Mouse (Mus musculus) heart, embryonic 11.5 days (tissue): ENCODE measurements around the gene Fam240a. TPM values are rescaled to one million over a fixed set of nuclear protein-coding genes. Genes with fewer than 3 reads are reported as not detected.
A peak's percentile ranks its signal among the peaks of the same experiment; 100 is the strongest.

Source experiments
- ATAC-seq: fragments of 200-750 bp; cut with Nextera tagmentation; replicated peaks from 2 replicates; pipeline ENCODE4 v1.8.0; 2017; ENCODE audit warnings: moderate library complexity; ENCODE audit not compliant: insufficient number of reproducible peaks, low FRiP score, low TSS enrichment
- H3K27ac ChIP-seq: fragments of 300-500 bp; sonication (generic); 2 replicates; pipeline ENCODE4 v1.5.1; 2014; ENCODE audit warnings: mild to moderate bottlenecking, low read depth, low read length
- H3K27me3 ChIP-seq: fragments of 300-500 bp; sonication (generic); 2 replicates; pipeline ENCODE4 v1.6.1; 2014; ENCODE audit warnings: mild to moderate bottlenecking, low read length, mixed read lengths; ENCODE audit not compliant: control insufficient read depth, insufficient read depth
- H3K36me3 ChIP-seq: fragments of 300-500 bp; sonication (generic); 2 replicates; pipeline ENCODE4 v1.6.1; 2014; ENCODE audit warnings: mild to moderate bottlenecking, low read length, moderate library complexity, mixed read lengths; ENCODE audit not compliant: control insufficient read depth, insufficient read depth
- H3K4me1 ChIP-seq: fragments of 300-500 bp; sonication (generic); 2 replicates; pipeline ENCODE4 v1.6.1; 2014; ENCODE audit warnings: low read length; ENCODE audit not compliant: control insufficient read depth, insufficient read depth
- H3K4me2 ChIP-seq: fragments of 300-500 bp; sonication (generic); 2 replicates; pipeline ENCODE4 v1.6.1; 2014; ENCODE audit warnings: mild to moderate bottlenecking, moderate library complexity
- H3K4me3 ChIP-seq: fragments of 300-500 bp; sonication (generic); 2 replicates; pipeline ENCODE4 v1.5.1; 2014; ENCODE audit warnings: low read depth, low read length
- H3K9ac ChIP-seq: fragments of 300-500 bp; sonication (generic); 2 replicates; pipeline ENCODE4 v1.6.1; 2014; ENCODE audit warnings: mild to moderate bottlenecking, low read depth, low read length, moderate library complexity
- H3K9me3 ChIP-seq: fragments of 300-500 bp; sonication (generic); replicated peaks from 2 replicates; pipeline ENCODE4 v1.6.1; 2016; ENCODE audit warnings: low read length; ENCODE audit not compliant: control insufficient read depth
- WGBS: fragments of 180-500 bp; shearing (Covaris S2); extraction: QIAGEN DNeasy Blood & Tissue Kit; methylation state at CpG from one replicate; pipeline ENCODE4 v1.1.7; 2014; ENCODE audit not compliant: insufficient replicate concordance; 5-methylcytosine and 5-hydroxymethylcytosine counted together
- polyA plus RNA-seq: library from polyadenylated mRNA; unstranded; fragments of >200 nt; fragmentation: Nextera tagmentation; extraction: Ambion mirVana; gene quantifications from 2 replicates; pipeline ENCODE4 v1.2.1, GENCODE M21; 2014

Gene Fam240a
- polyA plus RNA-seq, 1 experiment from 2014 or later: not detected

DNA sequence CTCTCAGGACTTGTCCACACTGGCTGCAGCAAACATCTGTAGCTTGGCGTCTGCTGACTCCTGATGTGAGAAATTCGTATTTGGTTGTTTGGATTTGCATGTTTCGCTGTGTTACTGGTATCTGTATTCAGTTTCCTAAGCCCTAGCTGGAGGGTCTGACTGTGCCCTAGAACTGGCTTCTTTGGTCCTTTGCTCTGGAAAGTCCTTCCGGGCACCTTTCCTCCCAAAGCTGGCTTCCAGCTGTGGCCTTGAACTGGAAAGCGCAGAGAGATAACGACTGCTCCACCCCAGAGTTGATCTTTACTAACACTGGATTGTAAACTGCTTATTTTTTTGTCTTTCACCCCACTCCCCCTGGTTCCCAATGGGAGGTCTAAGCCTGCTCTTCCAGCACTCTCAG lies 31.2 kb upstream of the Fam240a start:
- Histone ChIP-seq H3K27ac (no peak overlapping the region), H3K9me3 (no peaks in the 10 kb centered on the region), H3K9ac (no peak overlapping the region), H3K4me2 (no peak overlapping the region), H3K4me1 (peaks cover 19% of the 10 kb centered on the region), H3K36me3 (no peaks in the 10 kb centered on the region), H3K4me3 (no peak overlapping the region), H3K27me3 (peaks cover 13% of the 10 kb centered on the region)
- WGBS: 45% methylated on average over 6 of the region's 6 CpGs
- no peak for ATAC-seq

DNA sequence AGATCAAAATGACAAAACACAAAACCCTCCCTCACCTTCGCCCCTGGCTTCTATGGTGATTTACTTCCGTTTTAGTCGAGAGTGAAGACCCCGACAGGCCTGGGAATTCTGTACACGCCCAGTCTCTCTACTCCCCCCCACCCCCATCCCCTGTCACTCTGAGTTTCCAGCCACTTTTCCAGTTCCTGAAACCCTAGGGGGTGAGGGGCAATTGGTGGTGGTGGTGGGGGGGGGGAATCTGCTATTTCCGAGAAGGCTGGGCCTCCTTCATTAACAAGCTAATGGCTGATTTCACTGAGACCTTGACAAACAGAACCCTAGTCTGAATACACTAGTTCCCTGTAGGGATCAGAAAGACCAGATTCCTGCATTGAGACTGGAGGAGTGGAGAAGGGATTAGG lies 30.6 kb upstream of the Fam240a start:
- 6% methylated on average over 6 of the region's 6 CpGs for WGBS
- Histone ChIP-seq H3K4me3 (no peak overlapping the region), H3K4me1 (peaks cover 19% of the 10 kb centered on the region), H3K27me3 (peaks cover 13% of the 10 kb centered on the region), H3K9ac (no peak overlapping the region), H3K27ac (no peak overlapping the region), H3K36me3 (no peaks in the 10 kb centered on the region), H3K9me3 (no peaks in the 10 kb centered on the region), H3K4me2 (peak overlapping the region; percentile 38)
- no peak for ATAC-seq

- peaks cover 19% of the 10 kb centered on the region for H3K4me1 ChIP-seq
- no peak for ATAC-seq
- H3K9ac ChIP-seq: no peak overlapping the region
- WGBS: 13% methylated on average over 20 of the region's 20 CpGs
- no peak overlapping the region for H3K4me3 ChIP-seq
- H3K27ac ChIP-seq: no peak overlapping the region
- no peaks in the 10 kb centered on the region for H3K36me3 ChIP-seq
- H3K9me3 ChIP-seq: no peaks in the 10 kb centered on the region
- H3K27me3 ChIP-seq: peaks cover 13% of the 10 kb centered on the region
- H3K4me2 ChIP-seq: peak overlapping the region; percentile 38
These were observed 29.9 kb upstream of the Fam240a start for GRCm38 (mm10) chr9:110946548-110947044.

DNA sequence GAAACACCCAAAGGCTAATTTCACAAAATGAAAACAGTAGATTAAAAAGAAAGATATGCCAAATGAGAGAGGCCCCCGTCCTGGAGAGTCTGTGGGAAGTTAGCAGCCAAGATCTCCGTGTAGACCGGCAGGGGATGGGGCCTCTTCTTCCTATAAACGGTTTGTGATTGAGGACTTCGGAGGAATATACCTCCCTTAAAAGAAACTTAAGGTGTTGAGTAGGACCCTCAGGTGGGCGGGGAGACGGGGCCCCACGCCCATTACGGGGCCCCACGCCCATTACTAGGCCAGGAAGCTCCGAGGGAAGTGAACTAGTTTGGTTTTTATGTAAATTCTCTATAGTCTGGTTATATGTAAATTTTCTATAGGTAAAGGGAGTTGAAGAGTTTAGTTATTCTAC lies 29.3 kb upstream of the Fam240a start, which contains the start of gene Tdgf1:
Gene Tdgf1, minus strand, starts transcription at position 233 of the 400 bp plus-strand sequence.
- no peak within 1 kb of the TSS for H3K27ac ChIP-seq

DNA sequence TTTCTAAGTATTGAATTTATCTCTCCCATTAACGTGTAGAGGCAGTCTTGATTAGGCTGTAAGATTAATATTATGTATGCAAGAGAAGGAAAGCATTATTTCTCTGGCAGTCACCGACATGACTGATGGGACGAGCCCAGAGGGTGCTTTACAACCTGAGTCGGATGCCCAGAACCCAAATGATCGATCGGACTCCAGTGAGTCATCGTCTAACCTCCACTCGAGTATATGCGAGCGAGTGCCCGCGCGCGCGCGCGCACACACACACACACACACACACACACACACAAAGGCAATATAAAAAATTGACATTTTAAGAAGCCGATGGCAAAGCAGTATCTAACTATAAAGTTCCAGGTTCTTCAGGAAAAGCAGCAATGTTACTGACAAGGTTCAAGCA lies 28.7 kb upstream of the Fam240a start:
- H3K4me2 ChIP-seq: 0 out of 2 replicates have a peak overlapping the region, but pooled peaks have one; percentile 15
- peaks cover 19% of the 10 kb centered on the region for H3K4me1 ChIP-seq
- H3K27ac ChIP-seq: no peak overlapping the region
- H3K36me3 ChIP-seq: no peaks in the 10 kb centered on the region
- no peak overlapping the region for H3K4me3 ChIP-seq
- no peak overlapping the region for H3K9ac ChIP-seq
- peaks cover 13% of the 10 kb centered on the region for H3K27me3 ChIP-seq
- WGBS: 16% methylated on average over 18 of the region's 18 CpGs
- ATAC-seq: no peak
- no peaks in the 10 kb centered on the region for H3K9me3 ChIP-seq

More for the DNA sequence above, 29.3 kb upstream of the Fam240a start, which contains the start of gene Tdgf1:
- no peaks in the 10 kb centered on the region for H3K36me3 ChIP-seq
- peak within 1 kb of the TSS; percentile 38 for H3K4me2 ChIP-seq
- H3K27me3 ChIP-seq: peaks cover 13% of the 10 kb centered on the region
- ATAC-seq: no peak
- H3K9me3 ChIP-seq: no peaks in the 10 kb centered on the region
- WGBS: 14% methylated on average over 11 of the region's 11 CpGs
- no peak within 1 kb of the TSS for H3K4me3 ChIP-seq
- no peak within 1 kb of the TSS for H3K9ac ChIP-seq
- H3K4me1 ChIP-seq: peaks cover 19% of the 10 kb centered on the region

- no peak for ATAC-seq
These were observed 27.6 kb upstream of the Fam240a start for GRCm38 (mm10) chr9:110944265-110944664.

DNA sequence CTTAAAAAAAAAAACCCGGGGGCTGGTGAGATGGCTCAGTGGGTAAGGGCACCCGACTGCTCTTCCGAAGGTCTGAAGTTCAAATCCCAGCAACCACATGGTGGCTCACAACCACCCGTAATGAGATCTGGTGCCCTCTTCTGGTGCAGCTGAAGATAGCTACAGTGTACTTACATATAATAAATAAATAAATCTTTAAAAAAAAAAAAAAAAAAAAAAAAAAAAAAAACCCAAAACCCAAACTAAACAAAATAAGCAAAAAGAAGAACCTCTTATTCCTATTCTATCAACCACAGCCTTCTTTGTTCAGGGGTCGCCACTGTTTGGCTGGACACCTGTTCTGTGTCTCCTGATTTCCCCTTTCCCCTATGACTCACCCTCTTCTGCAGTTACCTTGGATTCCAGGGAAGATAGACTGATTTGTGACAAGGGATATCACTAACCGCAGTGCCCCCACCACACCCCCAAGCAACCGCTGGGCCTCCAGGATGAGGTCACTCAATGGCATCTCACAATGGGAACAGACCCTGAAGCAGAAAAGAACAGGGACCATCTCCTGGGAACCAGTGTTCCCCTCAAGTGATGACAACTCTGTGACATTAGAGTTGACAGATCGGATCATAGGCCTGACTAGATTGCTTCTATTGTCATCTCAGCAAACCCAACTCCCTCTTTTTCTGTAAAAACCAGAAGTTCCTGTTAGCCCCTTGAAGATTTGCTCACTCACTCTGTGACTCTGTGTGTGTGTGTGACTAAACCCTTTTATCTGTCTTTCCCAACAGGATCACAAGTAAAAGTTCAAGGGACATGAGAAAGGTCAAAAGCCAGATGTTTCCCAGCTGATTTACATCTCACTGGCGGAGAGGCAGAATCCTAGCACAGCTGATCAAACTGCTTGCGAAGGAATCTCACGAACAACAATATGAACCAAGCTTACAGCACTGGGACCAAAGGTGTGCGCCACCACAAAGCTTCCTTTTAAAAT lies 21.1 kb upstream of the Fam240a start:
- Histone ChIP-seq H3K9ac (no peak overlapping the region), H3K4me3 (no peak overlapping the region), H3K4me1 (no peaks in the 10 kb centered on the region), H3K27me3 (no peaks in the 10 kb centered on the region), H3K27ac (no peak overlapping the region), H3K4me2 (no peak overlapping the region), H3K9me3 (no peaks in the 10 kb centered on the region), H3K36me3 (no peaks in the 10 kb centered on the region)
- no peak for ATAC-seq
- WGBS: 63% methylated on average over 12 of the region's 12 CpGs

More at GRCm38 (mm10) chr9:110944265-110944664, 27.6 kb upstream of the Fam240a start:
- H3K4me1 ChIP-seq: peaks cover 19% of the 10 kb centered on the region
- no peaks in the 10 kb centered on the region for H3K9me3 ChIP-seq
- peaks cover 13% of the 10 kb centered on the region for H3K27me3 ChIP-seq
- H3K4me3 ChIP-seq: no peak overlapping the region
- no peak overlapping the region for H3K9ac ChIP-seq
- no peaks in the 10 kb centered on the region for H3K36me3 ChIP-seq
- H3K4me2 ChIP-seq: no peak overlapping the region
- WGBS: 23% methylated on average over 13 of the region's 13 CpGs
- no peak overlapping the region for H3K27ac ChIP-seq

GRCm38 (mm10) chr9:110935941-110936340 lies 19.3 kb upstream of the Fam240a start:
- Histone ChIP-seq H3K27me3 (no peaks in the 10 kb centered on the region), H3K36me3 (no peaks in the 10 kb centered on the region), H3K9me3 (no peaks in the 10 kb centered on the region), H3K27ac (no peak overlapping the region), H3K9ac (no peak overlapping the region), H3K4me3 (no peak overlapping the region), H3K4me1 (no peaks in the 10 kb centered on the region), H3K4me2 (no peak overlapping the region)
- WGBS: 82% methylated on average over 7 of the region's 7 CpGs
- ATAC-seq: no peak
